Mouse (Mus musculus): Measurements from ENCODE around the gene Tcf12. TPM values are rescaled to one million over a fixed set of nuclear protein-coding genes. Genes with fewer than 3 reads are reported as not detected.

Tcf12 gene
- 100 to 1,000 TPM; 120 TPM for total RNA-seq (2021)
- long read RNA-seq, experiment 1, full-length matches to known transcripts = 4 of 17 reads
- long read RNA-seq, experiment 1, partial matches to known transcripts = 2 of 17 reads
- long read RNA-seq, experiment 1, other reads (novel, unspliced or antisense) = 11 of 17 reads
- long read RNA-seq, experiment 2, full-length matches to known transcripts = 8 of 26 reads
- long read RNA-seq, experiment 2, partial matches to known transcripts = 13 of 26 reads
- long read RNA-seq, experiment 2, other reads (novel, unspliced or antisense) = 5 of 26 reads

GRCm38 (mm10) chr9:72111622-72112550 is at the start of gene Tcf12:
Tcf12 (minus strand) TSS chr9:72111871.
- DNase-seq (ENCODE audit: low spot score in 2 of 2) = peak; percentile 51 to 70

GRCm38 (mm10) chr9:72158392-72158791 is 46.7 kb upstream of the Tcf12 start:
- DNase-seq (ENCODE audit: low spot score in 2 of 2) = no peak

GRCm38 (mm10) chr9:72157091-72157490 is 45.4 kb upstream of the Tcf12 start:
- DNase-seq (ENCODE audit: low spot score in 2 of 2) = no peak

- no peak for DNase-seq (ENCODE audit: low spot score in 2 of 2)
Measured at GRCm38 (mm10) chr9:72155250-72156138, 43.8 kb upstream of the Tcf12 start.

GRCm38 (mm10) chr9:72144148-72144547 is 32.5 kb upstream of the Tcf12 start:
- DNase-seq (ENCODE audit: low spot score in 2 of 2) = no peak

GRCm38 (mm10) chr9:72137899-72138298 is 26.2 kb upstream of the Tcf12 start:
- DNase-seq (ENCODE audit: low spot score in 2 of 2) = no peak

GRCm38 (mm10) chr9:72133772-72134245 is 22.1 kb upstream of the Tcf12 start:
- DNase-seq (ENCODE audit: low spot score in 2 of 2) = no peak

GRCm38 (mm10) chr9:72133089-72133771 is 21.6 kb upstream of the Tcf12 start:
- DNase-seq (ENCODE audit: low spot score in 2 of 2) = peak; percentile 68 to 71

- DNase-seq (ENCODE audit: low spot score in 2 of 2) = no peak
Measured at GRCm38 (mm10) chr9:72132728-72133088, 21.0 kb upstream of the Tcf12 start.

GRCm38 (mm10) chr9:72129884-72130283 is 18.2 kb upstream of the Tcf12 start:
- no peak for DNase-seq (ENCODE audit: low spot score in 2 of 2)

GRCm38 (mm10) chr9:72125442-72125841 is 13.8 kb upstream of the Tcf12 start:
- DNase-seq (ENCODE audit: low spot score in 2 of 2) = no peak

- no peak for DNase-seq (ENCODE audit: low spot score in 2 of 2)
Measured at GRCm38 (mm10) chr9:72118490-72118889, 6.8 kb upstream of the Tcf12 start.

- peak; percentile 37 to 41 for DNase-seq (ENCODE audit: low spot score in 2 of 2)
Measured at GRCm38 (mm10) chr9:72111004-72111621, 558 bp downstream of the Tcf12 start.

GRCm38 (mm10) chr9:72110627-72111003 is 1.1 kb downstream of the Tcf12 start:
- DNase-seq (ENCODE audit: low spot score in 2 of 2) = peak; percentile 4 to 25

- no peak for DNase-seq (ENCODE audit: low spot score in 2 of 2)
Measured at GRCm38 (mm10) chr9:72103471-72103870, 8.2 kb downstream of the Tcf12 start.

GRCm38 (mm10) chr9:72099945-72100685 is 11.6 kb downstream of the Tcf12 start:
- no peak for DNase-seq (ENCODE audit: low spot score in 2 of 2)

GRCm38 (mm10) chr9:72098056-72098455 is 13.6 kb downstream of the Tcf12 start:
- DNase-seq (ENCODE audit: low spot score in 2 of 2) = no peak

- DNase-seq (ENCODE audit: low spot score in 2 of 2) = no peak
Measured at GRCm38 (mm10) chr9:72097083-72097482, 14.6 kb downstream of the Tcf12 start.

- DNase-seq (ENCODE audit: low spot score in 2 of 2) = no peak
Measured at GRCm38 (mm10) chr9:72094675-72095074, 17.0 kb downstream of the Tcf12 start.
